Mouse (Mus musculus) heart, postnatal 0 days (tissue): ENCODE data around the gene Calm1. TPM values are rescaled to one million over a fixed set of nuclear protein-coding genes. Genes with fewer than 3 reads are reported as not detected.

Experiments
- ATAC-seq: fragments of 200-750 bp; cut with Nextera tagmentation; 2 replicates; pipeline ENCODE4 v1.8.0; 2017; ENCODE audit warnings: low read depth, moderate number of reproducible peaks, moderate library complexity; ENCODE audit not compliant: insufficient read depth
- DNase-seq: peaks from one replicate; pipeline ENCODE4 v3.0.0-alpha.2; 2016; ENCODE audit warnings: low spot score
- H3K27ac ChIP-seq: fragments of 300-500 bp; sonication (generic); 2 replicates; pipeline ENCODE4 v1.5.1; 2014; ENCODE audit warnings: low read depth, mild to moderate bottlenecking
- H3K27me3 ChIP-seq: fragments of 300-500 bp; sonication (generic); 2 replicates; pipeline ENCODE4 v1.6.1; 2014; ENCODE audit warnings: low read length, mixed read lengths; ENCODE audit not compliant: control insufficient read depth, insufficient read depth
- H3K36me3 ChIP-seq: fragments of 300-500 bp; sonication (generic); replicated peaks from 2 replicates; pipeline ENCODE4 v1.6.1; 2014; ENCODE audit warnings: low read length, mixed read lengths; ENCODE audit not compliant: control insufficient read depth, insufficient read depth
- H3K4me1 ChIP-seq: fragments of 300-500 bp; sonication (generic); 2 replicates; pipeline ENCODE4 v1.6.1; 2014; ENCODE audit warnings: antibody characterized with exemption; ENCODE audit not compliant: control insufficient read depth, insufficient read depth
- H3K4me2 ChIP-seq: fragments of 300-500 bp; sonication (generic); 2 replicates; pipeline ENCODE4 v1.6.1; 2014; ENCODE audit warnings: low read depth, mild to moderate bottlenecking, low read length, moderate library complexity
- H3K4me3 ChIP-seq: fragments of 300-500 bp; sonication (generic); 2 replicates; pipeline ENCODE4 v1.5.1; 2014; ENCODE audit warnings: low read depth, low read length
- H3K9ac ChIP-seq: fragments of 300-500 bp; sonication (generic); replicated peaks from 2 replicates; pipeline ENCODE4 v1.6.1; 2014; ENCODE audit warnings: low read depth, low read length, mixed read lengths
- H3K9me3 ChIP-seq: fragments of 300-500 bp; sonication (generic); replicated peaks from 2 replicates; pipeline ENCODE4 v1.6.1; 2016; ENCODE audit warnings: low read length; ENCODE audit not compliant: control insufficient read depth
- CTCF ChIP-seq: IDR thresholded peaks from 2 replicates; pipeline ENCODE4 v1.5.1; 2016; ENCODE audit warnings: antibody characterized with exemption, control low read depth, low read depth
- EP300 ChIP-seq: IDR thresholded peaks from 2 replicates; pipeline ENCODE4 v1.6.1; 2016; ENCODE audit warnings: antibody characterized with exemption, low read depth
- WGBS: fragments of 180-500 bp; shearing (Covaris S2); extraction: QIAGEN DNeasy Blood & Tissue Kit; methylation state at CpG from one replicate; pipeline ENCODE4 v1.1.7; 2014; 5-methylcytosine and 5-hydroxymethylcytosine counted together
- polyA plus RNA-seq: library from polyadenylated mRNA; unstranded; fragments of >200 nt; fragmentation: Nextera tagmentation; extraction: Ambion mirVana; gene quantifications from 2 replicates; pipeline ENCODE4 v1.2.1, GENCODE M21; 2015
- total RNA-seq: library from RNA; depleted of rRNA; stranded (reverse); fragments of >200 nt; gene quantifications from 2 replicates; pipeline ENCODE4 v1.2.3, GENCODE M21; 2014; ENCODE audit warnings: low replicate concordance; rRNA removed

Gene Calm1
- total and polyA plus RNA-seq, 2 experiments from 2014 or later = 375 to 771 TPM

- no peak overlapping the region for H3K4me2 ChIP-seq
- H3K27me3 ChIP-seq = no peaks in the 10 kb centered on the region
- no peak for ATAC-seq
These were observed 56.3 kb downstream of the Calm1 start for GRCm38 (mm10) chr12:100255441-100255949.

GRCm38 (mm10) chr12:100257779-100258178 lies 58.5 kb downstream of the Calm1 start:
- no peaks in the 10 kb centered on the region for H3K27me3 ChIP-seq
- 56% methylated on average over 3 of the region's 3 CpGs for WGBS
- H3K9me3 ChIP-seq = no peaks in the 10 kb centered on the region
- H3K27ac ChIP-seq = no peak overlapping the region
- H3K4me2 ChIP-seq = no peak overlapping the region
- TF ChIP-seq EP300 = no peak
- no peak for TF ChIP-seq CTCF
- no peak overlapping the region for H3K4me3 ChIP-seq
- no peaks in the 10 kb centered on the region for H3K4me1 ChIP-seq
- ATAC-seq (no peak), DNase-seq (no peak)
- no peaks in the 10 kb centered on the region for H3K36me3 ChIP-seq
- H3K9ac ChIP-seq = no peak overlapping the region

More at GRCm38 (mm10) chr12:100255441-100255949, 56.3 kb downstream of the Calm1 start:
- H3K27ac ChIP-seq = no peak overlapping the region
- no peak for DNase-seq
- TF ChIP-seq EP300 (no peak), CTCF (no peak)
- no peaks in the 10 kb centered on the region for H3K36me3 ChIP-seq
- no peak overlapping the region for H3K4me3 ChIP-seq
- no peak overlapping the region for H3K9ac ChIP-seq
- no peaks in the 10 kb centered on the region for H3K4me1 ChIP-seq
- H3K9me3 ChIP-seq = no peaks in the 10 kb centered on the region
- WGBS = 80% methylated on average over 2 of the region's 2 CpGs

Other genes with a start within 250 kb of the Calm1 start
- gene Kcnk13, start 234.9 kb upstream of the Calm1 start, total RNA-seq = 0.12 and 2.6 TPM in 2 replicates
- 0.15 and 0.34 TPM in 2 replicates for gene Kcnk13, start 234.9 kb upstream of the Calm1 start, polyA plus RNA-seq
- 52.4 and 163 TPM in 2 replicates for gene Psmc1, start 89.3 kb upstream of the Calm1 start, total RNA-seq
- gene Psmc1, start 89.3 kb upstream of the Calm1 start, polyA plus RNA-seq = 192 and 202 TPM in 2 replicates
- 13.7 and 16.6 TPM in 2 replicates for gene Nrde2, start 39.8 kb upstream of the Calm1 start, total RNA-seq
- gene Nrde2, start 39.8 kb upstream of the Calm1 start, polyA plus RNA-seq = 7.6 and 7.7 TPM in 2 replicates